Mouse (Mus musculus) lung, embryonic 14.5 days (tissue): ENCODE measurements around the gene Zfhx2. TPM values are rescaled to one million over a fixed set of nuclear protein-coding genes. Genes with fewer than 3 reads are reported as not detected.

Experiments used
- ATAC-seq: fragments of 200-750 bp; cut with Nextera tagmentation; 2 replicates; pipeline ENCODE4 v1.8.0; 2017; ENCODE audit warnings: mild to moderate bottlenecking, moderate TSS enrichment, moderate library complexity; ENCODE audit not compliant: insufficient read depth
- DNase-seq: peaks from one replicate; pipeline ENCODE4 v3.0.0-alpha.2; 2015
- H3K27ac ChIP-seq: fragments of 300-500 bp; sonication (generic); 2 replicates; pipeline ENCODE4 v1.5.1; 2014; ENCODE audit warnings: low read depth, mild to moderate bottlenecking, moderate library complexity
- H3K27me3 ChIP-seq: fragments of 300-500 bp; sonication (generic); 2 replicates; pipeline ENCODE4 v1.6.1; 2014; ENCODE audit warnings: low read length, control low read depth; ENCODE audit not compliant: insufficient read depth
- H3K36me3 ChIP-seq: fragments of 300-500 bp; sonication (generic); 2 replicates; pipeline ENCODE4 v1.6.1; 2014; ENCODE audit warnings: control low read depth; ENCODE audit not compliant: insufficient read depth
- H3K4me1 ChIP-seq: fragments of 300-500 bp; sonication (generic); 2 replicates; pipeline ENCODE4 v1.6.1; 2014; ENCODE audit warnings: antibody characterized with exemption, control low read depth; ENCODE audit not compliant: insufficient read depth
- H3K4me2 ChIP-seq: fragments of 300-500 bp; sonication (generic); 2 replicates; pipeline ENCODE4 v1.6.1; 2014; ENCODE audit warnings: mild to moderate bottlenecking
- H3K4me3 ChIP-seq: fragments of 300-500 bp; sonication (generic); 2 replicates; pipeline ENCODE4 v1.5.1; 2014; ENCODE audit warnings: low read depth, low read length
- H3K9ac ChIP-seq: fragments of 300-500 bp; sonication (generic); 2 replicates; pipeline ENCODE4 v1.6.1; 2014
- H3K9me3 ChIP-seq: fragments of 300-500 bp; sonication (generic); 2 replicates; pipeline ENCODE4 v1.6.1; 2016; ENCODE audit warnings: low read depth, low read length, control low read depth
- CTCF ChIP-seq: IDR thresholded peaks from 2 replicates; pipeline ENCODE4 v1.5.1; 2016; ENCODE audit warnings: antibody characterized with exemption, low read depth
- WGBS: fragments of 180-500 bp; shearing (Covaris S2); extraction: QIAGEN DNeasy Blood & Tissue Kit; methylation state at CpG from one replicate; pipeline ENCODE4 v1.1.7; 2014; 5-methylcytosine and 5-hydroxymethylcytosine counted together
- polyA plus RNA-seq: library from polyadenylated mRNA; unstranded; fragments of >200 nt; fragmentation: Nextera tagmentation; extraction: Ambion mirVana; gene quantifications from 2 replicates; pipeline ENCODE4 v1.2.1, GENCODE M21; 2014

Gene Zfhx2
- polyA plus RNA-seq, 1 experiment from 2014 or later: 3.5 TPM

GRCm38 (mm10) chr14:55065391-55065790 is 26.7 kb downstream of the Zfhx2 start:
- Histone ChIP-seq H3K4me2 (no peak overlapping the region), H3K36me3 (no peaks in the 10 kb centered on the region; the same call in 1 of the 2 replicates), H3K4me1 (peaks cover 6% of the 10 kb centered on the region; the same call in 1 of the 2 replicates), H3K4me3 (no peak overlapping the region), H3K27ac (no peak overlapping the region), H3K27me3 (no peaks in the 10 kb centered on the region), H3K9ac (no peak overlapping the region), H3K9me3 (no peaks in the 10 kb centered on the region)
- ATAC-seq (no peak), DNase-seq (no peak)
- no peak for TF ChIP-seq CTCF
- WGBS: 85% methylated on average over 13 of the region's 13 CpGs

- Histone ChIP-seq H3K4me3 (no peak overlapping the region), H3K27ac (no peak overlapping the region), H3K4me1 (peaks cover 6% of the 10 kb centered on the region; the same call in 1 of the 2 replicates), H3K36me3 (no peaks in the 10 kb centered on the region; the same call in 1 of the 2 replicates), H3K27me3 (no peaks in the 10 kb centered on the region), H3K4me2 (no peak overlapping the region), H3K9ac (no peak overlapping the region), H3K9me3 (no peaks in the 10 kb centered on the region)
- no peak for TF ChIP-seq CTCF
- DNase-seq: no peak
- ATAC-seq: no peak
- 61% methylated on average over 35 of the region's 35 CpGs for WGBS
These were observed 27.4 kb downstream of the Zfhx2 start for GRCm38 (mm10) chr14:55064481-55065370.

DNA sequence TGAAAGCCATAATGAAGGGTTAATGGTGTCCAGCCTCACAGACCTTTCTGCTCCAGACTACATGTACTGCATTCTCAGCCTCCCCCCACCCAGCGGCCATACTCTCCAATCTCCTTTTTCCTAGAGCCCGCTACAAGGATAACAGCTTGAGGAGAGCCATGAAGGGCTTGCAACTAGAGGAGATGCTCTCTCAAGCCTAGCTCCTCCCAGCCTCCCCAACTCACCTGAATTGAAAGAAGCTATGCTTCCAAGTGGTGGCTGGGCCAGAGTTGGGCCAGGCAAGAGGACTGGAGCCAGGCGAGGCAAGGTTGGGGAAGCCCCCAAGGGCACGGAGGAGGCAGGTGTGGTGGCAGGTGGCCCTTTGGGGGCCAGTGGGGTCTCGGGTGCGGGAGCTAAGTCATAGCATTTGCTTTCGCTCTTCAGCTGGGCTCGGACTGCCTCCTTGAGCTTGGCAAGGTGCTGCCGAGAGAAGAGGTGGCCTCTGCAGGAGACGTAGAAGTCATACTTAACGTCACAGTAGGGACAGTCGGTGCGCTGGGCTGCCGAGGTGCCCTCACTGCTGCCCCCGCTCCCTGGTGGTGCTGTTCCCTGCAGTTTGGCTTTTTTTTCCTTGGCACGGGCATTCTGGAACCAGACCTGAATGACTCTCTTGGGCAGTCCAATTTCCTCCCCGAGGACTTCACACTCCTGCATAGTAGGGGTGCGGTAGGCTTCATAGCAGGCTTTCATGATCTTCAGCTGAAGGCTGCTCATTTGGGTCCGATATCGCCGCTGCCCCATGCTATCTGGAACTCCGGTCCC is 28.3 kb downstream of the Zfhx2 start:
- WGBS: 76% methylated on average over 22 of the region's 22 CpGs
- ATAC-seq (no peak), DNase-seq (no peak)
- peak overlapping the region; percentile 9; the same call in 1 of the 2 replicates for H3K4me3 ChIP-seq
- H3K4me2 ChIP-seq: peak overlapping the region; percentile 52; the same call in 1 of the 2 replicates
- H3K27ac ChIP-seq: no peak overlapping the region
- no peaks in the 10 kb centered on the region for H3K9me3 ChIP-seq
- no peak overlapping the region for H3K9ac ChIP-seq
- no peaks in the 10 kb centered on the region for H3K27me3 ChIP-seq
- H3K4me1 ChIP-seq: peaks cover 6% of the 10 kb centered on the region; the same call in 1 of the 2 replicates
- H3K36me3 ChIP-seq: no peaks in the 10 kb centered on the region; the same call in 1 of the 2 replicates
- TF ChIP-seq CTCF: no peak

- no peak overlapping the region for H3K27ac ChIP-seq
- DNase-seq (no peak), ATAC-seq (no peak)
- no peaks in the 10 kb centered on the region for H3K27me3 ChIP-seq
- H3K9me3 ChIP-seq: no peaks in the 10 kb centered on the region
- WGBS: 80% methylated on average over 5 of the region's 5 CpGs
- no peak for TF ChIP-seq CTCF
- H3K4me3 ChIP-seq: peak overlapping the region; percentile 9; the same call in 1 of the 2 replicates
- H3K36me3 ChIP-seq: no peaks in the 10 kb centered on the region; the same call in 1 of the 2 replicates
- H3K4me2 ChIP-seq: peak overlapping the region; percentile 52
- no peak overlapping the region for H3K9ac ChIP-seq
- H3K4me1 ChIP-seq: peaks cover 6% of the 10 kb centered on the region; the same call in 1 of the 2 replicates
These were observed 29.0 kb downstream of the Zfhx2 start for GRCm38 (mm10) chr14:55063117-55063516.

- peak; percentile 87 for ATAC-seq
- no peaks in the 10 kb centered on the region; the same call in 1 of the 2 replicates for H3K36me3 ChIP-seq
- H3K9me3 ChIP-seq: no peaks in the 10 kb centered on the region
- peak overlapping the region; percentile 52 for H3K4me2 ChIP-seq
- no peaks in the 10 kb centered on the region for H3K27me3 ChIP-seq
- 13% methylated on average over 17 of the region's 17 CpGs for WGBS
- DNase-seq: peak; percentile 62
- TF ChIP-seq CTCF: no peak
- H3K4me1 ChIP-seq: peaks cover 6% of the 10 kb centered on the region; the same call in 1 of the 2 replicates
- H3K4me3 ChIP-seq: peak overlapping the region; percentile 9
- no peak overlapping the region; the same call in 1 of the 2 replicates for H3K9ac ChIP-seq
- no peak overlapping the region for H3K27ac ChIP-seq
These were observed 29.5 kb downstream of the Zfhx2 start for GRCm38 (mm10) chr14:55062626-55063025.

DNA sequence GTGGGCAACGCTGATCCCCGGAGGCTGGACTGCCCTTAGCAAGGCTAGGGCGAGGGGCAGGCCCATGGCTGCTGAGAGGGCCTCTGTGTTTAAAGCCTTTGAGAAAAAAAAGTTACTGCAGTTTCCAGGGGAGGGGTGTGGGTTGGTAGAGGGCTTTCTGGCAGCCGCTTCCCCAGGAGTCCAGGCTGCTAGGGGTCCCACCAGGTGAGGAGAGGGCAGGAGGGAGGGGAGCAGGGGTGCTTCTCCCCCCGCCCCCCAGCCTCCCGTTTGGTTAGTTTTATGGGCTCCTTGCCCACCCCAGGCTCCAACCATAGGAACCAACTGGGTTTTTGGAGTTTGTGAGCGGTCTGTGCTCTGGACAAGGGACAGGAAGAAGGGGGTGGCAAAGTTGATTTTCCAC is 30.3 kb downstream of the Zfhx2 start:
- WGBS: 43% methylated on average over 7 of the region's 7 CpGs
- Histone ChIP-seq H3K9me3 (no peaks in the 10 kb centered on the region), H3K27ac (no peak overlapping the region), H3K4me1 (peaks cover 6% of the 10 kb centered on the region; the same call in 1 of the 2 replicates), H3K4me3 (no peak overlapping the region), H3K27me3 (no peaks in the 10 kb centered on the region), H3K9ac (no peak overlapping the region), H3K4me2 (no peak overlapping the region), H3K36me3 (no peaks in the 10 kb centered on the region; the same call in 1 of the 2 replicates)
- no peak for ATAC-seq
- DNase-seq: no peak
- TF ChIP-seq CTCF: no peak
